8 mouse cellular contexts compared by ENCODE assay signal in genomic region chr5:93005229-93005814, GRCm38 (mm10). TPM values are rescaled to one million over a fixed set of nuclear protein-coding genes. Genes with fewer than 3 reads are reported as not detected.
DNase-seq lines count a peak whose midpoint lies in the region; ATAC-seq and TF ChIP-seq lines count a peak whose summit lies in the region.

No protein-coding gene starts in this region.

- peak overlapping the region; percentile 17; the same call in 1 of the 2 replicates for H3K27ac ChIP-seq in hindbrain, postnatal 0 days
- H3K27ac ChIP-seq in liver, embryonic 12.5 days, result peak overlapping the region; percentile 72
- no peak overlapping the region for H3K27ac ChIP-seq in neural tube, embryonic 12.5 days

- H3K36me3 ChIP-seq in G1E (replicated peaks), result no peaks in the 10 kb centered on the region
- H3K36me3 ChIP-seq in hindbrain, postnatal 0 days (ENCODE audit: insufficient read depth, low read length), result no peaks in the 10 kb centered on the region
- H3K36me3 ChIP-seq in liver, embryonic 12.5 days, result no peaks in the 10 kb centered on the region
- no peaks in the 10 kb centered on the region for H3K36me3 ChIP-seq in neural tube, embryonic 12.5 days

- WGBS in hindbrain, postnatal 0 days, result 13% methylated on average over 19 of the region's 20 CpGs
- 2% methylated on average over 19 of the region's 20 CpGs for WGBS in liver, embryonic 12.5 days (ENCODE audit: insufficient replicate concordance)
- WGBS in neural tube, embryonic 12.5 days, result 11% methylated on average over 20 of the region's 20 CpGs

- H3K27me3 ChIP-seq in G1E (ENCODE audit: insufficient read depth, low read length), result peaks cover 28% of the 10 kb centered on the region
- H3K27me3 ChIP-seq in hindbrain, postnatal 0 days (ENCODE audit: insufficient read depth, low read length), result no peaks in the 10 kb centered on the region
- peaks cover 26% of the 10 kb centered on the region for H3K27me3 ChIP-seq in liver, embryonic 12.5 days (replicated peaks)
- no peaks in the 10 kb centered on the region for H3K27me3 ChIP-seq in neural tube, embryonic 12.5 days (replicated peaks)

- no peaks in the 10 kb centered on the region for H3K9me3 ChIP-seq in G1E (replicated peaks)
- H3K9me3 ChIP-seq in hindbrain, postnatal 0 days (ENCODE audit: low read length), result no peaks in the 10 kb centered on the region
- H3K9me3 ChIP-seq in liver, embryonic 12.5 days (replicated peaks), result no peaks in the 10 kb centered on the region
- H3K9me3 ChIP-seq in neural tube, embryonic 12.5 days, result no peaks in the 10 kb centered on the region

- peak; percentile 41; the same call in 1 of the 2 replicates for ATAC-seq in G1E (ENCODE audit: extremely low read depth, insufficient number of reproducible peaks, low FRiP score, poor library complexity, severe bottlenecking)
- ATAC-seq in hindbrain, postnatal 0 days, result peak; percentile 50; the same call in 1 of the 2 replicates
- ATAC-seq in liver, embryonic 12.5 days, result no peak
- ATAC-seq in neural tube, embryonic 12.5 days (ENCODE audit: low FRiP score, low read depth), result no peak

- intact Hi-C loops in gastrocnemius, postnatal 14 days (cut with DNase I; ENCODE audit: low total_unique reads), result no loop called here

- no peak overlapping the region for H3K9ac ChIP-seq in hindbrain, postnatal 0 days (replicated peaks; ENCODE audit: low read length)
- peak overlapping the region; percentile 10; the same call in 1 of the 2 replicates for H3K9ac ChIP-seq in liver, embryonic 12.5 days
- H3K9ac ChIP-seq in neural tube, embryonic 12.5 days, result no peak overlapping the region

- TF ChIP-seq CTCF in G1E (IDR thresholded peaks at IDR 0.05; ENCODE audit: low read depth, low read length), result no peak
- TF ChIP-seq CTCF in hindbrain, postnatal 0 days (IDR thresholded peaks at IDR 0.05; ENCODE audit: low read depth), result no peak

- H3K4me3 ChIP-seq in G1E (ENCODE audit: low read depth, low read length), result peak overlapping the region; percentile 46; the same call in 1 of the 2 replicates
- peak overlapping the region; percentile 15 for H3K4me3 ChIP-seq in hindbrain, postnatal 0 days (ENCODE audit: low read length)
- H3K4me3 ChIP-seq in liver, embryonic 12.5 days, result peak overlapping the region; percentile 33
- H3K4me3 ChIP-seq in neural tube, embryonic 12.5 days, result peak overlapping the region; percentile 3; the same call in 1 of the 2 replicates

- peak; percentile 5 for DNase-seq in G1E (ENCODE audit: low spot score)
- peak; percentile 66 to 72 for DNase-seq in adrenal gland, postnatal 36 days
- DNase-seq in gastrocnemius, postnatal 14 days, result peak; percentile 37
- DNase-seq in hindbrain, postnatal 0 days (ENCODE audit: low spot score), result peak; percentile 19
- DNase-seq in Muller cell, postnatal 12 days (ENCODE audit: inconsistent ontology term), result no peak
- no peak for DNase-seq in B cell, adult 2 months

- peaks cover 20% of the 10 kb centered on the region for H3K4me1 ChIP-seq in G1E (ENCODE audit: insufficient read depth, low read depth, low read length)
- no peaks in the 10 kb centered on the region for H3K4me1 ChIP-seq in hindbrain, postnatal 0 days (ENCODE audit: insufficient read depth, low read length)
- H3K4me1 ChIP-seq in liver, embryonic 12.5 days, result peaks cover 14% of the 10 kb centered on the region; the same call in 1 of the 2 replicates
- peaks cover 7% of the 10 kb centered on the region; the same call in 1 of the 2 replicates for H3K4me1 ChIP-seq in neural tube, embryonic 12.5 days

- H3K4me2 ChIP-seq in hindbrain, postnatal 0 days (ENCODE audit: low read depth, low read length), result peak overlapping the region; percentile 48
- peak overlapping the region; percentile 57 for H3K4me2 ChIP-seq in liver, embryonic 12.5 days
- H3K4me2 ChIP-seq in neural tube, embryonic 12.5 days (replicated peaks), result peak overlapping the region; percentile 43

RNA-seq across cellular contexts. Expression of gene Sowahb, which starts 39.5 kb away (rescaled TPM):
- not detected in 2 replicates for total RNA-seq in G1E (2014; fragmentation: Nextera tagmentation)
- total RNA-seq in G1E (2017), result 0.11 TPM in 1 of 2 replicates, not detected in the other
- not detected in 2 replicates for polyA plus RNA-seq in G1E (2012)
- not detected for total RNA-seq in adrenal gland, postnatal 36 days (2021)
- not detected for total RNA-seq in gastrocnemius, postnatal 14 days (2021)
- total RNA-seq in hindbrain, postnatal 0 days (2014; rRNA removed), result 0.10 and 0.25 TPM in 2 replicates
- 0.04 and 0.08 TPM in 2 replicates for polyA plus RNA-seq in hindbrain, postnatal 0 days (2015; fragmentation: Nextera tagmentation; extraction: Ambion mirVana)
- 0.36 and 0.50 TPM in 2 replicates for polyA plus RNA-seq in liver, embryonic 12.5 days (2016; fragmentation: Nextera tagmentation; extraction: Ambion mirVana)
- polyA plus RNA-seq in neural tube, embryonic 12.5 days (2016; fragmentation: Nextera tagmentation; extraction: Ambion mirVana), result 0.10 TPM in 1 of 2 replicates, not detected in the other

Comparison
In these comparisons a context has a peak if more than half of its experiments do, and no peak if none do; other contexts are left out.
1. ATAC-seq: peak in G1E (single experiment) and hindbrain, postnatal 0 days (single experiment); none in liver, embryonic 12.5 days (single experiment) and neural tube, embryonic 12.5 days (single experiment).
2. DNase-seq: peak in G1E (single experiment), adrenal gland, postnatal 36 days (2 of 2), gastrocnemius, postnatal 14 days (single experiment) and hindbrain, postnatal 0 days (single experiment); none in Muller cell, postnatal 12 days (single experiment) and B cell, adult 2 months (0 of 2).
3. Peak in every context shown above with its lines, with median percentiles within 50 percentile points of each other: H3K4me3 ChIP-seq and H3K4me2 ChIP-seq.